Mouse (Mus musculus) brain, embryonic 14.5 days (tissue): ENCODE results near the gene Bcan.

Experiments
- CTCF ChIP-seq: fragments of 200-500 bp; IDR thresholded peaks from 2 replicates; pipeline ENCODE4 v1.5.1; 2012; ENCODE audit warnings: inconsistent platforms, mild to moderate bottlenecking, moderate library complexity, borderline replicate concordance; ENCODE audit not compliant: insufficient read depth, insufficient read length; ENCODE audit errors: extremely low read depth
- POLR2A ChIP-seq: fragments of 200-500 bp; IDR thresholded peaks from 2 replicates; pipeline ENCODE4 v1.6.1; 2012; ENCODE audit warnings: mild to moderate bottlenecking, inconsistent platforms, borderline replicate concordance; ENCODE audit not compliant: poor library complexity, insufficient read depth, insufficient read length, severe bottlenecking; ENCODE audit errors: extremely low read depth

DNA sequence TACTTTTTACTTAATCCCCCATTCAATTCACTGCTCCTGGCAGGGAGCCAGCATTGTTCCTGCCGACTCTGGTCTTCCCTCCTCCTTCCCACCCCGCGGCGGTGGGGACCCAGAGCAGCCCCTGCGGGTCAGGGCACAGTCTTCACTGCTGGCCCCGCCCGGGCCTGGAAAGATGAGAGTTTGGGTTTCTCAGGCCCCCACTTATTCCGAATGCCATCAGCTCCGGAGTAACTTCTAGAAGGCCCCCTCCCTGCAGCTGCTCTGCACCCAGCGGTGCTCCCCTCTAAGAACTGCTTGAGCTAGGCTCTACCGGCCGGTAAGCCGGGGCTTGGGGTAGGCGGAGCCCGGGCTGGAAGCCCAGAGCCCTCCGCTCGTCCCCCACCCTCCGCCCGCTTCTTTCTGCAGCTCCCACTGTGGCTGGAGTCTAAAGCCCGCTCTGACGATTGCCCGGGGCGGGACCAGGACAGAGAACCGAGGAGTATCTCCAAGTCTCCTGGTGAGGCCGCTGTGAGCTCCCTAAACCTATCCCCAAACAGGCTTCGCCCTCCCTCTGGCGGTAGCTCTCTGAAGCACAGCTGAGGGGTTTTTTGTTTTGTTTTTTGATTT is 39.3 kb downstream of the Bcan start:
- TF ChIP-seq CTCF: peak; percentile 96
- peak; percentile 57; the same call in 1 of the 2 replicates for TF ChIP-seq POLR2A
